Mouse (Mus musculus) lung, postnatal 25 days (tissue): ENCODE measurements at regions not wholly inside any gene's neighbourhood (a gene's known extent, or its start where the extent isn't known, plus 50 kb on each side); places are given as distances from the start of the nearest gene placed in this dataset.

Experiments
- DNase-seq: peaks from one replicate; pipeline ENCODE4 v3.0.0; 2022; ENCODE audit warnings: low spot score

DNA sequence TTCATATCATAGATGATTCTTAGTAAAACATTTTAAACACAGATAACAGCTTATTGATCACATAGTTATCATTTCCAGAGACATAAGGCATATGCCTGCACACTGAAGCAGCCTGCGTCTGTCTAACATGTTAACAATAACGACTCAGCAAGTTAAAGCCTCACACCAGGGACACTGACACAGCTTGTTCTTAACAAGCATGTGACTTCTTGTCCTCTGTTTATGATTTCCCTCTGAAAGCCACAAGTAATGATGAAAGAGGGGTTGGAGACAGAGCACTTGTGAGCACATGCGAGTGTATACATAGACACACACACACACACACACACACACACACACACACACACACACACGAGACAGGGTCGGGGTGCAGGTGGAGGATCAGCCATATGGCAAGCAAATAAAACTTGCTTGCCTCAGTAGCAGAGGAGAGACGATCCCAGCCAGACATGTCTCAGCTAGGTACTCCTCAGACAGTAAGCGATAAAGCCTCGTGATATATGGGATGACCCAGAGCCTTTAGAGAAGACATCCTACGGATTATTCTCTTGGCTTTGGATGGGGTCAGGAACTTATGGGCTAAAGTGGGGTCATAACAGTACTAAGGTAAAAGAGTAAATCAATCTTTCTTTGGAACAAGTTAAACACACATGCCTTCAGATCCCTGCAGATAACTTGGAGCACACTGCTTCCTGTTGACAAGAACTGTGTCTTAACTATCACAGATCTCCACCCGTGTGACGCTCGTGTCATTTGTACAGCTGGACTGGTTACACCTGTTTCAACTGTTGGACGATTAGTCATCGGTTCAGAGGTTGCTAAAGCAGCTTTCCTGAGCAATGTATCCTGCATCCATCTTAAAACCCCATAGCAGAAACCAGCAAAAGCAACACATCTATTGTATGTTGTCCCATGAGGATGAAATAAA lies 51.4 kb upstream of the Ralgps2 start:
- DNase-seq = no peak

DNA sequence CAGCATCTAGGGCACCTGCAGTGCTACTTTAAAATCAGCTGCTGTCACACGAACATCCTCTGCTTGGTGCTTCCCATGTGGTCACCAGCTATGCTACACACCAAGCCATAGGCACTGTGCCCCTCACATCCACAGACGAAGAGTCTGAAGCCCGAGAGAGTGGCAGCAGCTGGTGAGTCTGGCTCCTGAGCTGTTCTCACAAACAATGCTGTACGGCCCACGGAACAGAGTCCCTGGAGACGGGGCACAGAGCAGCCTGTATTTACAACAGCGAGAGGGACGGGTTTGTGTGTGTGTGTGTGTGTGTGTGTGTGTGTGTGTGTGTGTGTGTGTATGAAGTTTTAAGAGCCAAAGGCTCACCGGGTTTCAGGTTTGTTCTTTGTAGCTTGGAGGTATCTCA lies 50.7 kb upstream of the Ralgps2 start:
- DNase-seq = no peak

DNA sequence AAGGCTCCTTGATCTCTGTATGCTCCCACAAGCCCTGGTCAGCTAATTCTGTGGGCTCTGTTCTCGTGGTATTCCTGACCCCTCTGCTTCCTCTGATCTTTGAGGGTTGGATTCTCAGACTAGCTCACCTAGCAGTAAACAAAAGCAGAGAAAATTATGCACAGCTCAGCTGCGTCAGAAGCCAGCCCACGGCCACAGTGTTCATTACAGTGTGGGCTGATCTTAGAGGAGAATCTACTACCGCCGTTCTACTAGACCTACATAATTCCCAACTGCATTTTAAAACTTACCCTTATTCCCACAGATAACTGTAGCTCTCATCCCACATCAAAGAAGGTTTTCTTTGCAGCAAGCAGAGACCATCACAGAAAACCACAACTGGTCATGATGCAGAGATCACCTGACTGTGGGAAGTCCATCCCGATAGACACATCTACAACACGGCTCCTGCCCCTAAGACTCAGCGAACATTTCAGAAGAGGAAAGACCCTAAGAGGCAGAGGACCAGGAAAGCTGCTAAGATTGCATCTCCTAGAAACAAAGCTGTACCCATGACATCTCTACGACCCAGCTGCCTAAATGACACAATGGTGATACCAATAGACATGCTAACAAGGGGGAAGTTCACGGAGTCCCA lies 49.8 kb upstream of the Ralgps2 start:
- DNase-seq = no peak
